Mouse (Mus musculus): ENCODE data around the gene Ccrl2. TPM values are rescaled to one million over a fixed set of nuclear protein-coding genes. Genes with fewer than 3 reads are reported as not detected.

The Ccrl2 gene
- polyA plus RNA-seq (2015; fragmentation: Nextera tagmentation; extraction: Ambion mirVana), result 2.7 and 3.5 TPM in 2 replicates

- 11% methylated on average over 17 of the region's 17 CpGs for WGBS
- H3K9me3 ChIP-seq (replicated peaks; ENCODE audit: low read length), result no peaks in the 10 kb centered on the region
- H3K4me1 ChIP-seq (replicated peaks; ENCODE audit: insufficient read depth, low read length), result peaks cover 8% of the 10 kb centered on the region
- H3K9ac ChIP-seq (ENCODE audit: low read depth, low read length), result peak within 1 kb of the TSS; percentile 55; the same call in 1 of the 2 replicates
- H3K4me3 ChIP-seq (replicated peaks; ENCODE audit: low read depth, low read length), result peak within 1 kb of the TSS; percentile 48
- peak within 1 kb of the TSS; percentile 20; the same call in 1 of the 2 replicates for H3K27ac ChIP-seq
- TF ChIP-seq CTCF (IDR thresholded peaks at IDR 0.05; ENCODE audit: low read depth), result no peak
- ATAC-seq (replicated peaks; ENCODE audit: low FRiP score, low read depth) (peak; percentile 17; the same call in 1 of the 2 replicates), DNase-seq (ENCODE audit: low spot score) (peak; percentile 70)
- no peaks in the 10 kb centered on the region for H3K27me3 ChIP-seq (ENCODE audit: insufficient read depth, low read length)
- peak within 1 kb of the TSS; percentile 74 for H3K4me2 ChIP-seq (ENCODE audit: low read length)
- no peaks in the 10 kb centered on the region for H3K36me3 ChIP-seq (ENCODE audit: insufficient read depth, low read length)
These were observed at the start of gene Ccrl2 for GRCm38 (mm10) chr9:111056798-111057543. Ccrl2 (minus strand) TSS chr9:111057519.

- ATAC-seq (replicated peaks; ENCODE audit: low FRiP score, low read depth) (no peak), DNase-seq (ENCODE audit: low spot score) (no peak)
- Histone ChIP-seq H3K9me3 (replicated peaks; ENCODE audit: low read length) (no peaks in the 10 kb centered on the region), H3K9ac (ENCODE audit: low read depth, low read length) (no peak overlapping the region), H3K4me2 (ENCODE audit: low read length) (no peak overlapping the region), H3K27me3 (ENCODE audit: insufficient read depth, low read length) (no peaks in the 10 kb centered on the region), H3K4me3 (replicated peaks; ENCODE audit: low read depth, low read length) (no peak overlapping the region), H3K4me1 (replicated peaks; ENCODE audit: insufficient read depth, low read length) (no peaks in the 10 kb centered on the region), H3K36me3 (ENCODE audit: insufficient read depth, low read length) (no peaks in the 10 kb centered on the region), H3K27ac (no peak overlapping the region)
- 71% methylated on average over 5 of the region's 5 CpGs for WGBS
- TF ChIP-seq CTCF (IDR thresholded peaks at IDR 0.05; ENCODE audit: low read depth), result no peak
These were observed 46.6 kb upstream of the Ccrl2 start for GRCm38 (mm10) chr9:111103893-111104292.

GRCm38 (mm10) chr9:111103293-111103692, 46.0 kb upstream of the Ccrl2 start:
- WGBS, result 84% methylated on average over 5 of the region's 5 CpGs
- Histone ChIP-seq H3K9ac (ENCODE audit: low read depth, low read length) (no peak overlapping the region), H3K4me3 (replicated peaks; ENCODE audit: low read depth, low read length) (no peak overlapping the region), H3K36me3 (ENCODE audit: insufficient read depth, low read length) (no peaks in the 10 kb centered on the region), H3K27me3 (ENCODE audit: insufficient read depth, low read length) (no peaks in the 10 kb centered on the region), H3K27ac (no peak overlapping the region), H3K4me2 (ENCODE audit: low read length) (no peak overlapping the region), H3K9me3 (replicated peaks; ENCODE audit: low read length) (no peaks in the 10 kb centered on the region), H3K4me1 (replicated peaks; ENCODE audit: insufficient read depth, low read length) (no peaks in the 10 kb centered on the region)
- no peak for TF ChIP-seq CTCF (IDR thresholded peaks at IDR 0.05; ENCODE audit: low read depth)
- ATAC-seq (replicated peaks; ENCODE audit: low FRiP score, low read depth) (no peak), DNase-seq (ENCODE audit: low spot score) (no peak)

GRCm38 (mm10) chr9:111100406-111100805, 43.1 kb upstream of the Ccrl2 start:
- H3K27me3 ChIP-seq (ENCODE audit: insufficient read depth, low read length), result no peaks in the 10 kb centered on the region
- H3K4me3 ChIP-seq (replicated peaks; ENCODE audit: low read depth, low read length), result no peak overlapping the region
- DNase-seq (ENCODE audit: low spot score), result no peak
- no peaks in the 10 kb centered on the region for H3K9me3 ChIP-seq (replicated peaks; ENCODE audit: low read length)
- 94% methylated on average over 3 of the region's 3 CpGs for WGBS
- no peak overlapping the region for H3K9ac ChIP-seq (ENCODE audit: low read depth, low read length)
- H3K4me1 ChIP-seq (replicated peaks; ENCODE audit: insufficient read depth, low read length), result peaks cover 3% of the 10 kb centered on the region; the same call in 1 of the 2 replicates
- H3K27ac ChIP-seq, result no peak overlapping the region
- H3K36me3 ChIP-seq (ENCODE audit: insufficient read depth, low read length), result no peaks in the 10 kb centered on the region
- H3K4me2 ChIP-seq (ENCODE audit: low read length), result no peak overlapping the region
- TF ChIP-seq CTCF (IDR thresholded peaks at IDR 0.05; ENCODE audit: low read depth), result no peak
- peak; percentile 36; the same call in 1 of the 2 replicates for ATAC-seq (replicated peaks; ENCODE audit: low FRiP score, low read depth)

GRCm38 (mm10) chr9:111097543-111097942, 40.2 kb upstream of the Ccrl2 start:
- Histone ChIP-seq H3K4me3 (replicated peaks; ENCODE audit: low read depth, low read length) (no peak overlapping the region), H3K4me2 (ENCODE audit: low read length) (no peak overlapping the region), H3K9ac (ENCODE audit: low read depth, low read length) (no peak overlapping the region), H3K27me3 (ENCODE audit: insufficient read depth, low read length) (no peaks in the 10 kb centered on the region), H3K36me3 (ENCODE audit: insufficient read depth, low read length) (no peaks in the 10 kb centered on the region), H3K4me1 (replicated peaks; ENCODE audit: insufficient read depth, low read length) (peaks cover 12% of the 10 kb centered on the region; the same call in 1 of the 2 replicates), H3K9me3 (replicated peaks; ENCODE audit: low read length) (no peaks in the 10 kb centered on the region), H3K27ac (no peak overlapping the region)
- ATAC-seq (replicated peaks; ENCODE audit: low FRiP score, low read depth) (no peak), DNase-seq (ENCODE audit: low spot score) (no peak)
- WGBS, result 55% methylated on average over 6 of the region's 6 CpGs
- TF ChIP-seq CTCF (IDR thresholded peaks at IDR 0.05; ENCODE audit: low read depth), result no peak

- DNase-seq (ENCODE audit: low spot score) (no peak), ATAC-seq (replicated peaks; ENCODE audit: low FRiP score, low read depth) (no peak)
- Histone ChIP-seq H3K27ac (no peak overlapping the region), H3K27me3 (ENCODE audit: insufficient read depth, low read length) (no peaks in the 10 kb centered on the region), H3K36me3 (ENCODE audit: insufficient read depth, low read length) (no peaks in the 10 kb centered on the region), H3K4me2 (ENCODE audit: low read length) (no peak overlapping the region), H3K4me3 (replicated peaks; ENCODE audit: low read depth, low read length) (no peak overlapping the region), H3K4me1 (replicated peaks; ENCODE audit: insufficient read depth, low read length) (peaks cover 12% of the 10 kb centered on the region; the same call in 1 of the 2 replicates), H3K9me3 (replicated peaks; ENCODE audit: low read length) (no peaks in the 10 kb centered on the region), H3K9ac (ENCODE audit: low read depth, low read length) (no peak overlapping the region)
- TF ChIP-seq CTCF (IDR thresholded peaks at IDR 0.05; ENCODE audit: low read depth), result no peak
- 77% methylated on average over 16 of the region's 16 CpGs for WGBS
These were observed 39.4 kb upstream of the Ccrl2 start for GRCm38 (mm10) chr9:111096419-111097326.

Data from kidney, postnatal 0 days (tissue).